Mouse (Mus musculus): ENCODE results near the gene Olfr155. TPM values are rescaled to one million over a fixed set of nuclear protein-coding genes. Genes with fewer than 3 reads are reported as not detected.
A peak's percentile ranks its signal among the peaks of the same experiment; 100 is the strongest.

Olfr155 gene
- total RNA-seq, 2 experiments from 2014 or later: not detected

DNA sequence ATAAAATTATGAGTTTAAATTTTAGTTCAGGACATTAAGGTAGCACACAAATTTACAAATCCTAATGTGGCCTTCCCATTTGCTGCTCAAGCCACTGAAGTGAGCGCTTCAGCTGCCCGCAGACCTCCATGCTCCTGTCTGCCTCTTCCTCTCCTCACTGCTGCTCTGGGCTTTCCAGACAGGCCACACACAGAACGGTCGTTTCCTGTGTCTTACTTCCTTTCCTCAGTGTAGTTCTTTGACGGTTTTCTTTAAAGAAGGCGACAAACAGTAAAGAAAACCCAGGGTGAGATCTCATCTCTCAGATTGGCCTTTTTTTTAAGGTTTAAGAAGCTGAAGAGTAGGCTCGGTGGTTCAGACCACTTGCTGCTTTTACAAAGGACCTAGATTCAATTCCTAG is 52.3 kb downstream of the Olfr155 start:
- TF ChIP-seq CTCF (IDR thresholded peaks at IDR 0.05): no peak
- intact Hi-C loops (cut with DNase I): loop anchor here (10.0 kb wide), 1 partner anchor 221 kb away; no protein-coding TSS in a partner anchor
- Histone ChIP-seq H3K4me3 (no peak overlapping the region), H3K27ac (no peak overlapping the region)
- DNase-seq (ENCODE audit: extremely low spot score in 1 of 2, low spot score in 2 of 2): no peak

DNA sequence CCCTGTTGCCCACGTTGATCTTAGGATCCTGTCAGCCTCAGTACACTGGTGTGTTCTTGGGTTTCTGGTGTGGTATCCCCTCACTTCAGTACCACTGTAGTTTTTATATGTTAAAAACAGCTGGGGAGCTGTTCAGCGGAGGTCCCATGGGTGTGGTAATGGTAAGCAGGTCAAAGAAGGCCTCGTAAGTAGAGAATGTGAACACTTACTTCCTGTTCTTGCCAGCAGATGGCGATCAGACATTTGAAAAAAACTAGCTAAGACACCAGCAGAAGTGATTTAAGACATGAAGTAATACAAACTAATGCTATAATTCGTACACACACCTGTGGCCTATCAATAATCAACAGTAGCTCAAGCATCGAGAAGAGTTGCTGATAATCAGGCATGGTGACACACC is 55.1 kb downstream of the Olfr155 start:
- peak; percentile 74 for TF ChIP-seq CTCF (IDR thresholded peaks at IDR 0.05)
- Histone ChIP-seq H3K4me3 (no peak overlapping the region), H3K27ac (no peak overlapping the region)
- intact Hi-C loops (cut with DNase I): loop anchor here (1.0 to 10.0 kb wide), 2 partner anchors 76 to 218 kb away; no protein-coding TSS in a partner anchor
- peak; percentile 49 to 54 for DNase-seq (ENCODE audit: extremely low spot score in 1 of 2, low spot score in 2 of 2)

Other genes starting within 250 kb of the Olfr155 start
- 10 to 100 TPM; 60.9 to 62.0 TPM for gene Npr2, start 219.6 kb upstream of the Olfr155 start, total RNA-seq (2021)
- 1 to 10 TPM in 1 of 2 experiments, under 1 TPM in 1; 0.95 to 1.6 TPM for gene Spag8, start 198.0 kb upstream of the Olfr155 start, total RNA-seq (2021)
- gene Hint2, start 195.1 kb upstream of the Olfr155 start, total RNA-seq (2021): 10 to 100 TPM; 30.9 to 33.5 TPM
- gene Tmem8b, start 182.6 kb upstream of the Olfr155 start, total RNA-seq (2021): 10 to 100 TPM; 63.1 to 66.2 TPM
- 1 to 10 TPM; 1.8 to 2.2 TPM for gene Fam221b, start 182.4 kb upstream of the Olfr155 start, total RNA-seq (2021)
- not detected for gene Olfr70, start 150.8 kb upstream of the Olfr155 start, total RNA-seq (2021)
- not detected for gene Olfr71, start 141.3 kb upstream of the Olfr155 start, total RNA-seq (2021)
- gene Hrct1, start 124.4 kb upstream of the Olfr155 start, total RNA-seq (2021): 1 to 10 TPM in 1 of 2 experiments, under 1 TPM in 1; 0.87 to 1.1 TPM
- gene Spaar, start 121.5 kb upstream of the Olfr155 start, total RNA-seq (2021): under 1 TPM; 0.63 to 1.00 TPM
- not detected for gene Olfr159, start 80.6 kb upstream of the Olfr155 start, total RNA-seq (2021)
- gene Olfr156, start 27.7 kb upstream of the Olfr155 start, total RNA-seq (2021): not detected
- not detected for gene Olfr157, start 11.4 kb upstream of the Olfr155 start, total RNA-seq (2021)
- gene Reck, start 24.0 kb downstream of the Olfr155 start, total RNA-seq (2021): 1 to 10 TPM; 7.6 to 8.6 TPM
- 1 to 10 TPM; 3.4 to 3.7 TPM for gene Glipr2, start 105.8 kb downstream of the Olfr155 start, total RNA-seq (2021)
- not detected for gene Ccin, start 131.9 kb downstream of the Olfr155 start, total RNA-seq (2021)
- gene Clta, start 152.9 kb downstream of the Olfr155 start, total RNA-seq (2021): 100 to 1,000 TPM; 269 to 274 TPM
- 10 to 100 TPM; 47.6 to 51.8 TPM for gene Gne, start 232.6 kb downstream of the Olfr155 start, total RNA-seq (2021)

All from left cerebral cortex, adult 2 months (tissue).